Mouse (Mus musculus) induced T-regulatory cell, adult 2 months (primary cell): ENCODE results near the gene 1810043G02Rik.
"Not testable (repeated sequence)": the region's sequence is repeated elsewhere in the genome, so short reads cannot be mapped to it uniquely, and the experiment has no call there.

ENCODE experiments used
- DNase-seq: peaks from one replicate; pipeline ENCODE4 v3.0.0-alpha.2; 2012; ENCODE audit warnings: low read depth

Gene 1810043G02Rik

GRCm38 (mm10) chr10:77978351-77979350 is at the start of gene 1810043G02Rik:
1810043G02Rik (plus strand) TSS chr10:77978524.
- peak; percentile 98 for DNase-seq

- no peak for DNase-seq
Measured at GRCm38 (mm10) chr10:77939685-77940084, 38.6 kb upstream of the 1810043G02Rik start.

- DNase-seq = not testable (repeated sequence)
Measured at GRCm38 (mm10) chr10:77950468-77950867, 27.9 kb upstream of the 1810043G02Rik start.

DNA sequence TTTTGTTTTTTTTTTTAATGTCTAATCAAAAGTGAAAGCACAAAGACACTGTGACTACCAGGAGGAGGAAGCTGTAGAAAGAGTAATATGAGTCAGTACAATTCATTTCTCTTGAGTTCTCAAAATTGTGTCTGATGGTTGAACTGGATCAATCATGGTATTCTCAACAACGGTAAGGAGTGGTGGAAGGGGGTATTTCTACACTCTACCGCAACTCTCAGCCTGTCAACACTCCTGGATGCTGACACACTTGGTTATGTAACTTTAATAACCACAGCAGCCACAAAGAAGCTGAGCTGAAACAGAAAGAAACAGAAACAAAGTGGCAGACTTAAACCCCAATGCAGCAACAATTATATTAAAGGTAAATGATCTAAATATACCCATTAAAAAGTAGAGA is 15.6 kb upstream of the 1810043G02Rik start:
- DNase-seq = peak; percentile 81

DNA sequence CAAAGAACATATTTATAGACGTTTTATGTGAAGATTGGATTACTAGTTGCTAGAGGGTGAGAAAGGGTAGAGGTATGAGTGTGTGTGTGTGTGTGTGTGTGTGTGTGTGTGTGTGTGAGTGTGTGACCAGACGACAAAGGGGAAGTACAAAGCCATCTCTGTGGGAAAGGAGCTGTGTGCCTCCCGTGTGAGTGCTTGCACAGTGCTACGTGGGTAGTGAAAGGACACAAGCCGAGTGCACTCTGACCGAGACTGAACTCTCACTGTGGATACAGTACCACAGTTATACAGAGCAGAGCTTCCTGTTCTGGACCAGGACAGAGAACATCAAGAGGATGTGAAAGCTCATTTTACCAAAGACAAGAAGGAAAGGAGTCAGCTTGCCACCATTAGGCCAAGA is 14.4 kb upstream of the 1810043G02Rik start:
- DNase-seq = peak; percentile 45

DNA sequence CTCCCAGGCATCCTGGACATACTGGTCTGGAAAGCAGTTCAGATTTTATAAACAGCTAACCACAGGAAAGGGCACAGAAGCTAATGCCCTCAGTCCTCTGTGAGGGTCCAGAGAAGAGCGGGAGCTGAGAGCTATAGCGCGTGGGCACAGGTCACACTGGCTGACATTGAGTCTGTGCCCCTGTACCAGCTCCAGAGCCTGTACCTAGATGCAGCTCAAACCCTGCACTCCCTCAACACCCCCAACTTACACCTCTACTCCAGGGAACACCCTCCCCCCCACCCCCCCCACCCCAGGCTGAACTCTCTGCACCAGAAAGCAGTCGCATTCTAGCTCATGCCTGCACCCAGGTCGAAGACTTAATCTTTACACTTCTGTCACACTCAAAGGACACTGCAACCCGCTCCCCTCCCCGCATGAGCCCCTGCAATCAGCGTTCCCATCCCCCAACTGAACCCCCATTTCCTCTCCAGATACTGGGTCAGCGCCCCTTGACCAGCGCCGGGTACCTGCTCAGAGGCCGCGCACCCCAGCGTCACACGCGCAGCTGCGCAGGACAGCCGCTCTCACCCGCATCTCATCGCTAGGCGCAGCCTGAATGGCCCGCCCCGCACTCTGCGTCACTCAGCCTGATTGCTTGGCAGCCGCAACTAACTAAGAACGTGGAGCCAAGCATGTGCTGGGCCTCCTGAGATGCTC is 8.9 kb upstream of the 1810043G02Rik start:
- DNase-seq = peak; percentile 63

GRCm38 (mm10) chr10:77969973-77970325 is 8.4 kb upstream of the 1810043G02Rik start:
- DNase-seq = no peak

DNA sequence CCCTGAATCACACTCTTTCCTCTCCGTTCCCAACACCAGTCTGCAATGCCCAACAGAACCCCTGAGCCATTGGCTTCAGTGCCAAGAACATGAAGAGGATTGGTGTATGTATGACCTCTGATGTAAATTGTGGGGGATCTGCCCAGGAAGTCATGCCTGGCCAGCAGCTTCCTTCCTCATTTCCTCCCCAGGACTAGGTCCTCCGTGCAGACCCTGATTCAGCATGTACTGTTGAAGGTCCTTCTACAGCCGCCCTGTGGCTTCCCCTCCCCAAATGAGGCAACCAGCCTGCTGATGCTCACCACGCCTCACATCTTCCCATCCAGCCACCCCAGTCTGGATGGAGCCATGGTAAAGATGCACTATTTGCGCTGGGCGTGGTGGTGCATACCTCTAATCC is 7.8 kb upstream of the 1810043G02Rik start, which contains the start of gene Trpm2:
TSS of gene Trpm2 (minus strand) at position 83 of the 400 bp plus-strand sequence.
- DNase-seq = no peak

GRCm38 (mm10) chr10:77971191-77971590 is 7.1 kb upstream of the 1810043G02Rik start:
- peak; percentile 55 for DNase-seq

DNA sequence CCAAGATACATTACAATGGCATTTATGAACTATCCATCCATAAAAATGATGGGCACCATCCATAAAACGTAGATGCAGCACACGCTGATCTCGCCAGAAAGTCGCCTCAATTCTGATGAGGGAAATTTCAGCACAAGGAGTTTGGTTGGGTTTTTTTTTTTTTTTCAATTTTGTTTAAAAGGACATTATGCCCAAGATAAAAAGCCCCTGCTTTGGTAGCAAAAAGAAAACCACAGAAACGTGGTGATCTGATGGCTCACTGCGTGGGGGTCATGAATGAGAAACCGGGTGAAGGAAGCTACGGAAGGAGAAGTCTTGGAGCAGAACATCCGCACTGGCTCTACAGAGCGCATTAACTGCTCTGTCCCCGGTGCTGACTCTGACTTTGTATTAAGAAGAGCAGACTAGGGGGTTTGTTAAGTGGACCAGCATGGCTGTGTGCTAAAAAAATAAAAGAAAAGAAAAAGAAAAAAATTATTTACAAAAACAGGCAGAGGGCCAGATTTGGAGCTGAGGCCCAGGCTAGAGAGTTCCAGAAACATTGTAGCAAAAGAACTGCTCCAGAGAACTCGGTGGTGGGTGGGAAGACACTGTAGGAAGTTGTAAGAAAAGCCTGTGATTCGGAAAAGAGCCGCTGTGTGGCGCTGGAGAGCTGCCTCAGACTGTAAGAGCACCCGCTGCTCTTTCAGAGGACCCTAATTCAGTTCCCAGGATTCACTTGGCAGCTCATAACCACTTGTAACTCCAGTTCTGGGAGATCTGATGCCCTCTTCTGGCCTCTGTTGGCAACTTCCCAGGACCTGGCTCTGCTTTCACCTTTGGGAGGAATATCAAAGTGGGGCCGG is 6.4 kb upstream of the 1810043G02Rik start:
- peak; percentile 74 for DNase-seq

DNA sequence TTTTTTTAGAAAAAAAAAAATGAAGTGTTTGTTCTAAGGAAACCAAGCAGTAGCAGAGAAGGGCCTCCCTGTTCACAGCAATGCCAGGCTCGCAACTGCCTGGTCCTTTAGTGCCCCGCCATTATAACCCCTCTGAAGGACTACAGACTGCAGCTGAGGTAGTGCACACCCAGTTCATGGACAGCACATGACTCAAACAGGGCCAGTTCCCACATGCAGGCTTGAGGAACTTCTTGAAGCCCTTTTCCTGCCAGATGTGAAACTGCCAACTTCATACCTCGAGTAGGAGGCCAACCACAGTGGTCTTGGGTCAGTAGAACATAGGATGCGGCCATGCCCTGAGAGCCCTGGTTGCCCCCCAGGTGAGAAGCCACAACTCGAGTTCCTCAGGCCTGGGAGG is 4.0 kb upstream of the 1810043G02Rik start:
- no peak for DNase-seq

DNA sequence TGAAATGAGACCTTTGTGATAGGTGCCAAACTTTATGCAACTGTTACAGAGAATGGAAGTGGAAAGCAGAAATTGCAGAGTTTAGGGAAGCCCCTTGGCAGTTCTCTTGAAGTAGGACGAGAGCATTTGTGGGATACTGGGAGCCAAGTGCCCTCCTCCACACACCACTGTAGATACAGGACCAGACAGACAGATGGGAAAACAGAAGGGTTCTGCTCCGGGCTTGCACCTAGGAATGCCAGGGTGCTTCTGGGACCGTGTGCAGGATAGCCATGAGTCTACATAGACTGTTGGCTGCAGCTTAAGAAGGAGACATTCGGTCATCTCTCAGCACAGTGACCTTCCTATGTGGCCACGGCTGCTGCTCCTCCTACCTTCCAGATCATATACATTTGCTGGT is 3.5 kb upstream of the 1810043G02Rik start:
- no peak for DNase-seq

DNA sequence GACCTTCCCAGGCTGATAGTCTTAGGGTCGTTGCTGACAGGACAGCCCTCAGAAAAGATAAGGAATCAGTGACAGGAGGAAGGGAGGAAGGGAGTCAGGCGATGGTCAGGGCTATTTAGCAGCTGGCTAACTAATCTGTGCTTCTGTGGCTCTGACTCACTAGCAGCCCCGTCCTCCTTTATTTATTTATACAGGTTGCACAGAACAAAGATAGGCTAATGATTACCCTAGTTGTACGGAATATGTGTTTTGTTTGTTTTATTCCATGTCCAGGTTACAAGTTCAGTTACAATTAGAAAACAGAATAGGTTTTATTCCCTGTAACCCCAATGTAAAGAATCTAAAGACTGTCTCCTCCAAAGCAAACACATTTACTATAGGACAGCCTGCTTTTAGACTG is 2.7 kb upstream of the 1810043G02Rik start:
- DNase-seq = no peak

DNA sequence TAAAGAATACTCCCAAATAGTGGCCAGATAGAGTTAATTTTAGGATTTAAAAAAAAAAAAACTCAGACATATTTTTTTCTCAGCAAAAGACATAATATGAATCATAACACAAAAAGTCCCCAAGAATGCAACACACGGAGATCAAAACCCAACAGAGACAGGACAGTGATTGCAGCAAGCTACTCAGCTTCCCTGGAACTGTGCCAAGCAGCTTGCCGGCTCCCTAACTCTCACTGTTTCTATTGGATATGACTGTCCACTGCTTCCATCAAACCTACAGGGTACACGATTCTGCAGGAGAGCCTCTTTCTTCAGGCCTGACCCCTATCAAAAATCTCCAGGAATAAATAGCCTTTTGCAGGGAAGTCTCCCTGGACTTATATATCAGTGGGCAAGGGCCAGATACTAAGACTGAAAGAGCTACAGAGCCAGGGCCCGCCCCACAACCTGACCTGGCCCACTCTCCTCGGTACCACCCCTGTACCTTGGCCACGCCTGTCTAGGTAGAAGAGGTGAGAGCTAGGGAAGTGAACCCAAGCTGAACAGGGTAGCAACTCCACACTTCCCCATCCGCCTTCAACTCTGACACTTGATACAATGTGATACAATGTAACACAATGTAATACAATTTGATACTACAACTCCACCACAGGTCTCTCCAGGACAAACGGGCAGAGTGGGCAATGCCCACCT is 1.7 kb upstream of the 1810043G02Rik start:
- DNase-seq = no peak

GRCm38 (mm10) chr10:77984660-77985059 is 6.3 kb downstream of the 1810043G02Rik start:
- peak; percentile 94 for DNase-seq

DNA sequence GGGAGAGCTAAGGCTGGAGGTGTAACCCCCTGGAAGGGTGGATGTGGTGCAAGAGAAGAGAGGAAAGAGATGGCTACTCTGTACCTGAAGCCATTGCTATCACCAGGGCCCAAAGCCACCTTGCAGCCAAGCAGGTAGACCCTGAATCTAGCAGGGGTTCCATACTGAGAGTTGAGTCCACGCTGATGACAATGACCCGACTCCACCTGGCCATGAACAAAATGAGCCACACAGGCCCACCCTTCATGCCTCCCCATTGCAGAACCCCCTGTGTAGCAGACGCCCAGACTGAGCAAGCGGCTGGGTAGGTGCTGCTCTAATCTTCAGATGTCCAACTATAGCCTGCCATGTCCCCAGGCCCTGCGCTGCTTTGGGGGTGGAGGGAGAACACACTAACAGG is 7.5 kb downstream of the 1810043G02Rik start:
- no peak for DNase-seq

- DNase-seq = no peak
Measured at GRCm38 (mm10) chr10:77995639-77996038, 17.3 kb downstream of the 1810043G02Rik start.

DNA sequence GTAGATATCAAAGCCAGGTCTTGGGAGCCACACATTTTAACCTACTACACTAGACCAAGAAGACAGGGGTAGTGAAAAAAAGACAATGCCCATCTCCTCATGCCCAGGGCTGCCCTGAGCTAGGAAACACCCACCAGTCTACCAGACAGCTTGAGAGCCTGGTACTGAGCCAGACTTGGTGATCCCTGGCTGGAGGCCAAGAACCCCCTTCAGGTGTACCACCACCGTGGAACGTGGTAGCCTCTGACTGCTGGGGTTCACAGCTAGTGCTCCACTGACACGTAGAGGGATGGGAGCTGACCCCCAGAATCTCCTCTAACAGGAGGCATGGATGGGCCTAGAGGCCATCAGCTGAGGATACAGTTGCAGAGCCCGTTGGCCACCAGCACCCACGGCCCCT is 21.9 kb downstream of the 1810043G02Rik start:
- DNase-seq = no peak

- DNase-seq = no peak
Measured at GRCm38 (mm10) chr10:78001796-78002195, 23.5 kb downstream of the 1810043G02Rik start.

DNA sequence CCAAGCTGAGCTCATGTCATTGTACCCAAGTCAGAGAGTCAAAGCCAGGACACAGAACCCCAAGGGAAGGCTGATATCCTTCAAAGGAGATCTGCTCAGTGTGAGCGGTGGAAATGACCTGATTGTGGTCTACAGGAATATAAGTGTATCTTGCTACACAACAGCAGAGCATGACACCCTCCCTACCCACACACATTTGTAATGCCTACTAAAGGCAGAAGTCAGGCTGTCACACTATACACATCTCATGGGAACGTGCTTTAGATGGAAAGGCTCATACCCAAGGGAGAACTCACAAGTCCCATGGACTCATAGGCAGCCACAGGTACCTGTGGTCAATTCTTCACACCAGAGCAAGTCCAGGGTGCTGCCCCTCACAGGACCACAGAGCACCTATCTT is 24.0 kb downstream of the 1810043G02Rik start:
- no peak for DNase-seq

DNA sequence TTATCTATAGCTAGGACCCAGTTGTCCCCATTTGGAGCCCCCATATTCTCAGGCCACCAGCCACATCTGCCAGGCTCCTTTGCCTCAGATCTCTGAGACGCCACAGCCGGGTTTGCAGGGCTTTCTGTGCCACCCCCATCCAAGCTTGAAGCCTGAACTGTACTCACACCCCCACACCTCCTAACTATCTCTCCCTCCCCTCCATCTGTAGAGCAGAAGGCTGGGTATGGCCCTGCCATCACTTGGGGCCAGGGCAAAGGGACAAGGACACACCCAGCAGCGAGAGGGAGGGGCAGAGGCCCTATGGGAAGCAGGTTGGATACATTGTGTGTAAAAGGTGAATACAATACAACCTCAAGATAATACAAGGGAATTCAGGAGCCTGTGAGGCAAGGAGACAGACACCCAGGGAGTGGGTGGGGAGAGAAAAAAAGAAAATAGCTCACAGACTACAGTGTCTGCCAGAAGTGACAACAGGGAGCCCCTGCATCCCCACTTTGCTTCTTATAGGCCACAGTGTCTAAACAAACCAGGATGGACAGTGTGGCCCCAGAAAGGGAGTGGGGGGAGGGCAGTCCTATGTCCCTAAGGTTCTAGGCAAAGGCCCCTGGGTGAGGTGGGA is 26.3 kb downstream of the 1810043G02Rik start:
- DNase-seq = no peak
